Mouse (Mus musculus) limb, embryonic 15.5 days (tissue): ENCODE results near the gene Magea5. TPM values are rescaled to one million over a fixed set of nuclear protein-coding genes. Genes with fewer than 3 reads are reported as not detected.
"Not testable (repeated sequence)": the region's sequence is repeated elsewhere in the genome, so short reads cannot be mapped to it uniquely, and the experiment has no call there.

Experiments used
- ATAC-seq: fragments of 200-750 bp; cut with Nextera tagmentation; 2 replicates; pipeline ENCODE4 v1.8.0; 2017; ENCODE audit warnings: low read depth, moderate TSS enrichment; ENCODE audit not compliant: insufficient number of reproducible peaks, low FRiP score, low TSS enrichment
- H3K27ac ChIP-seq: fragments of 300-500 bp; sonication (generic); 2 replicates; pipeline ENCODE4 v1.5.1; 2015; ENCODE audit warnings: moderate library complexity, mild to moderate bottlenecking, inconsistent platforms
- H3K27me3 ChIP-seq: fragments of 300-500 bp; sonication (generic); 2 replicates; pipeline ENCODE4 v1.6.1; 2015; ENCODE audit warnings: inconsistent platforms
- H3K36me3 ChIP-seq: fragments of 300-500 bp; sonication (generic); 2 replicates; pipeline ENCODE4 v1.6.1; 2015; ENCODE audit warnings: inconsistent platforms
- H3K4me1 ChIP-seq: fragments of 300-500 bp; sonication (generic); 2 replicates; pipeline ENCODE4 v1.6.1; 2015; ENCODE audit warnings: inconsistent platforms
- H3K4me2 ChIP-seq: fragments of 300-500 bp; sonication (generic); 2 replicates; pipeline ENCODE4 v1.6.1; 2015; ENCODE audit warnings: mild to moderate bottlenecking, inconsistent platforms
- H3K4me3 ChIP-seq: fragments of 300-500 bp; sonication (generic); 2 replicates; pipeline ENCODE4 v1.5.1; 2015; ENCODE audit warnings: mild to moderate bottlenecking, inconsistent platforms
- H3K9ac ChIP-seq: fragments of 300-500 bp; sonication (generic); 2 replicates; pipeline ENCODE4 v1.6.1; 2015; ENCODE audit warnings: inconsistent platforms
- H3K9me3 ChIP-seq: fragments of 300-500 bp; sonication (generic); 2 replicates; pipeline ENCODE4 v1.6.1; 2016; ENCODE audit warnings: inconsistent platforms
- WGBS: fragments of 180-500 bp; shearing (Covaris S2); methylation state at CpG from one replicate; pipeline ENCODE4 v1.1.7; 2015; 5-methylcytosine and 5-hydroxymethylcytosine counted together
- polyA plus RNA-seq: library from polyadenylated mRNA; unstranded; fragments of >200 nt; fragmentation: Nextera tagmentation; extraction: Ambion mirVana; gene quantifications from 2 replicates; pipeline ENCODE4 v1.2.1, GENCODE M21; 2015

Magea5 gene
- not detected in 2 replicates for polyA plus RNA-seq

DNA sequence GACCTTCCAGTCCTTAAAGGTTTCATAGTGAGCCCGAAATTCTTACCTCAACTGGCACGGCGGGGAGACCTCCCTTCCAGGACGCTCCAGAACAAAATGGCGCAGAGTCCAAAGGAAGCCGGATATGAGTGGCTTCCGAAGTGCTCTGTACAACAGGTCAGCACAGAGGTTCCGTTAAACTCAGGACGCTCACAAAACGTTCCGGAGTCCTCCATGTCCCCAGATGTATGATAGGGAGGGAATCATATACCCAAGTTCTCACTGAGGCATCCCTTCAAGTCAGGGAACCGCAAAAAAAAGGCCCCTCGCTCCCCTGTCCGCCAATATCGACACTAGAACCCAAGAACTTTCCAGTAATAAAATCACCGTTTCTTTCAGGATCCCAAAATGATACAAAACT, at the start of gene Magea5:
Magea5 (minus strand) TSS at position 101 of the 400 bp plus-strand sequence.
- not testable (repeated sequence) for H3K27ac ChIP-seq

DNA sequence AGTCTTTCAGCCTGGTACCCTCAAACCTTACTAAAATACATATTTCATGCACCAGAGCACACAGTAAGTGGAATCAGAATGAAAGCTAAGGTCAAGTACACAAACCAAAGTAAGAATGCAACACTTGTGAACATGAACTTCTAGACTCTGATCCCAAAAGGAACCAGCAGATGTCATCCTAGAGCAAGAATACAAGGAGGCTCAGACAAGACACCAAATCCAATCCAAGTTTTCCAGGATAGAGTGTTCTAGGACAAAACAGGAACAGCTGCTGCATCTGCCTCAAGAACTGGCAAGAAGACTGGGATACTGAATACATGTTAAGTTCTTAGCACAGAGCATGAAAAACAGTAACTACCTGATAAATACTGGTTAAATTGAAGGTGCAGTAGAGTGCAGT, 35.1 kb upstream of the Magea5 start:
- Histone ChIP-seq H3K36me3 (no peaks in the 10 kb centered on the region), H3K27me3 (no peaks in the 10 kb centered on the region), H3K9me3 (no peaks in the 10 kb centered on the region), H3K4me2 (no peak overlapping the region), H3K4me3 (no peak overlapping the region), H3K27ac (no peak overlapping the region), H3K4me1 (no peaks in the 10 kb centered on the region), H3K9ac (no peak overlapping the region)
- no peak for ATAC-seq

More for the DNA sequence above, at the start of gene Magea5:
- not testable (repeated sequence) for H3K9ac ChIP-seq, H3K9me3 ChIP-seq, ATAC-seq, H3K4me3 ChIP-seq, H3K36me3 ChIP-seq, H3K4me1 ChIP-seq, H3K4me2 ChIP-seq, H3K27me3 ChIP-seq
- 83% methylated on average over 16 of the region's 16 CpGs for WGBS

- H3K4me1 ChIP-seq, H3K4me2 ChIP-seq, H3K27me3 ChIP-seq, H3K9ac ChIP-seq, H3K9me3 ChIP-seq, ATAC-seq, H3K27ac ChIP-seq, H3K36me3 ChIP-seq, H3K4me3 ChIP-seq: not testable (repeated sequence)
- WGBS = 84% methylated on average over 4 of the region's 4 CpGs
These were observed 30.6 kb upstream of the Magea5 start, which contains the start of gene Magea2 for GRCm38 (mm10) chrX:155093566-155093965. Gene Magea2, minus strand, starts transcription at chrX:155093666.

DNA sequence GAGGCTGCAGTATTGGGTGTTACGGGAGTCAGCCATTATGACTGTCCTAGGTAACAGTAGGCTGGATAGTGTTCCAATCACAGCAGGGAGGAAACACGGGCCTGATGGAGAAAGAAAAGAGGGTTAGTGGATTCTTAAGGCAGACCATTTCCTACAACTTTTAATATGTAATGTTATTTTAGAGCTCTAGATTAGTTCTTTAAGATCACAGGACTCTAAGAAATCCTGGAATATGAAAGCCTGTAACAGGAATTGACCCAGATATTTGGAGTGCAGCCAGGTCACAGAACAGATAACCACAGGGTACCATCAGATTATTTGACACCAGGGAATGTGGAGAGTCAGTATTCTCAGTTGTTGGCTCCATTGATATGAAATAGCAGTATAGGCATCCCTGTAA, 26.7 kb upstream of the Magea5 start, which contains the start of gene Magea1:
Magea1 (minus strand) TSS at position 101 of the 400 bp plus-strand sequence.
- not testable (repeated sequence) for H3K4me3 ChIP-seq, H3K9ac ChIP-seq, ATAC-seq, H3K4me2 ChIP-seq, H3K27ac ChIP-seq, H3K27me3 ChIP-seq, H3K36me3 ChIP-seq, H3K9me3 ChIP-seq, H3K4me1 ChIP-seq
- WGBS = 87% methylated on average over 1 of the region's 2 CpGs

Other genes with a start within 250 kb of the Magea5 start
- not detected in 2 replicates for gene Cldn34b1, start 172.9 kb downstream of the Magea5 start, polyA plus RNA-seq
- not detected in 2 replicates for gene Magea6, start 127.2 kb downstream of the Magea5 start, polyA plus RNA-seq
- not detected in 2 replicates for gene Magea3, start 113.6 kb downstream of the Magea5 start, polyA plus RNA-seq
- gene Magea8, start 67.3 kb downstream of the Magea5 start, polyA plus RNA-seq = not detected in 2 replicates
- gene Magea1, start 26.6 kb upstream of the Magea5 start, polyA plus RNA-seq = not detected in 2 replicates
- not detected in 2 replicates for gene Magea2, start 30.5 kb upstream of the Magea5 start, polyA plus RNA-seq
- gene Cldn34b2, start 65.3 kb upstream of the Magea5 start, polyA plus RNA-seq = not detected in 2 replicates
- 152 and 162 TPM in 2 replicates for gene Sat1, start 153.3 kb upstream of the Magea5 start, polyA plus RNA-seq
- 58.1 and 61.6 TPM in 2 replicates for gene Acot9, start 199.3 kb upstream of the Magea5 start, polyA plus RNA-seq